In genomic region chr3:103683234-103683965, GRCm38 (mm10) we compare ENCODE assay signal across 9 mouse cellular contexts. TPM values are rescaled to one million over a fixed set of nuclear protein-coding genes. Genes with fewer than 3 reads are reported as not detected.
DNase-seq lines count a peak whose midpoint lies in the region; ATAC-seq and TF ChIP-seq lines count a peak whose summit lies in the region.
"Had no signal": no experiment of that assay in that cellular context is flagged by ENCODE, and none has a peak within 500 bp of the region (broad histone marks: within the 10 kb centered on the region; RNA-seq: fewer than 3 reads in every experiment).

No protein-coding gene starts in this region.

- WGBS in heart, embryonic 15.5 days = 11% methylated on average over 21 of the region's 21 CpGs
- WGBS in limb, embryonic 14.5 days = 2% methylated on average over 21 of the region's 21 CpGs

- no peak for DNase-seq in heart, postnatal 25 days (ENCODE audit: low spot score)
- DNase-seq in adrenal gland, adult 8-10 months = peak; percentile 13
- no peak for DNase-seq in limb, embryonic 14.5 days (ENCODE audit: low spot score)
- peak; percentile 69 for DNase-seq in telencephalon, adult 2 months (ENCODE audit: low read depth, low spot score)
- DNase-seq in lung, postnatal 14 days = no peak
- DNase-seq in gastrocnemius, postnatal 25 days = no peak

- H3K9ac ChIP-seq in heart, embryonic 15.5 days = no peak overlapping the region
- H3K9ac ChIP-seq in limb, embryonic 14.5 days (ENCODE audit: low read depth, low read length, severe bottlenecking) = peak overlapping the region; percentile 21; the same call in 1 of the 2 replicates

- H3K4me2 ChIP-seq in heart, embryonic 15.5 days = peak overlapping the region; percentile 40
- peak overlapping the region; percentile 20; the same call in 1 of the 2 replicates for H3K4me2 ChIP-seq in limb, embryonic 14.5 days (replicated peaks; ENCODE audit: low read depth, low read length, severe bottlenecking)

- no peaks in the 10 kb centered on the region for H3K36me3 ChIP-seq in heart, embryonic 15.5 days
- H3K36me3 ChIP-seq in limb, embryonic 14.5 days (ENCODE audit: control insufficient read depth, insufficient read depth, low read length) = no peaks in the 10 kb centered on the region

- no peak for ATAC-seq in heart, embryonic 15.5 days (replicated peaks; ENCODE audit: insufficient number of reproducible peaks, insufficient read depth, low FRiP score, low read depth)
- ATAC-seq in frontal cortex, adult (ENCODE audit: low TSS enrichment) = peak; percentile 96
- no peak for ATAC-seq in limb, embryonic 14.5 days (ENCODE audit: low FRiP score, low read depth)

- H3K9me3 ChIP-seq in heart, embryonic 15.5 days (replicated peaks) = no peaks in the 10 kb centered on the region
- no peaks in the 10 kb centered on the region for H3K9me3 ChIP-seq in limb, embryonic 14.5 days (ENCODE audit: control insufficient read depth, low read length)

- H3K27ac ChIP-seq in heart, embryonic 15.5 days = no peak overlapping the region
- H3K27ac ChIP-seq in limb, embryonic 14.5 days (replicated peaks; ENCODE audit: low read depth, low read length) = no peak overlapping the region

- peaks cover 5% of the 10 kb centered on the region; the same call in 1 of the 2 replicates for H3K4me1 ChIP-seq in heart, embryonic 15.5 days (replicated peaks)
- peaks cover 7% of the 10 kb centered on the region; the same call in 1 of the 2 replicates for H3K4me1 ChIP-seq in limb, embryonic 14.5 days (ENCODE audit: control insufficient read depth, insufficient read depth, low read length)

- TF ChIP-seq POLR2A in limb, embryonic 14.5 days (IDR thresholded peaks at IDR 0.05; ENCODE audit: borderline replicate concordance, extremely low read depth, insufficient read depth, insufficient read length) = no peak

- H3K27me3 ChIP-seq in heart, embryonic 15.5 days = 0 out of 2 replicates have a peak, but pooled peaks cover 4% of the 10 kb centered on the region
- no peaks in the 10 kb centered on the region for H3K27me3 ChIP-seq in limb, embryonic 14.5 days (ENCODE audit: control insufficient read depth, insufficient read depth, low read length)

- intact Hi-C loops in heart, postnatal 25 days (cut with DNase I) = no loop called here

- H3K4me3 ChIP-seq in heart, embryonic 15.5 days = no peak overlapping the region
- no peak overlapping the region for H3K4me3 ChIP-seq in limb, embryonic 14.5 days (replicated peaks; ENCODE audit: low read length)

RNA-seq across cellular contexts. Expression of gene Atg4a-ps, which starts 37.5 kb away (rescaled TPM):
- polyA plus RNA-seq in heart, embryonic 15.5 days (2015; fragmentation: Nextera tagmentation; extraction: Ambion mirVana) = 0.10 and 0.29 TPM in 2 replicates
- 1 to 10 TPM in 1 of 2 experiments, not detected in 1; 1.8 TPM for total RNA-seq in heart, postnatal 25 days (2021)
- total RNA-seq in adrenal gland, adult 8-10 months (2022) = 1 to 10 TPM in 2 of 4 experiments, under 1 TPM in 2; 0.18 to 3.2 (median 1.4) TPM
- polyA plus RNA-seq in limb, embryonic 14.5 days (2012; rRNA removed) = 0.11 and 0.14 TPM in 2 replicates
- 0.36 TPM in 1 of 2 replicates, not detected in the other for polyA plus RNA-seq in limb, embryonic 14.5 days (2014; fragmentation: Nextera tagmentation; extraction: Ambion mirVana)
- 1 to 10 TPM in 1 of 2 experiments, not detected in 1; 4.3 TPM for total RNA-seq in gastrocnemius, postnatal 25 days (2021)
- polyA plus RNA-seq: liver, adult 2 months had no signal

RNA-seq across cellular contexts. Expression of gene Olfml3, which starts 54.4 kb away (rescaled TPM):
- 19.5 and 29.9 TPM in 2 replicates for polyA plus RNA-seq in heart, embryonic 15.5 days (2015; fragmentation: Nextera tagmentation; extraction: Ambion mirVana)
- total RNA-seq in heart, postnatal 25 days (2021) = 1 to 10 TPM; 5.4 to 5.7 TPM
- 10 to 100 TPM; 14.4 to 25.6 (median 20.0) TPM for total RNA-seq in adrenal gland, adult 8-10 months (2022)
- polyA plus RNA-seq in limb, embryonic 14.5 days (2012; rRNA removed) = 52.0 and 58.1 TPM in 2 replicates
- polyA plus RNA-seq in limb, embryonic 14.5 days (2014; fragmentation: Nextera tagmentation; extraction: Ambion mirVana) = 82.5 and 88.0 TPM in 2 replicates
- 1 to 10 TPM; 5.2 TPM for total RNA-seq in gastrocnemius, postnatal 25 days (2021)

RNA-seq across cellular contexts. Expression of gene Gm10964, which starts 55.8 kb away (rescaled TPM):
- polyA plus RNA-seq in heart, embryonic 15.5 days (2015; fragmentation: Nextera tagmentation; extraction: Ambion mirVana) = not detected in 2 replicates
- not detected for total RNA-seq in heart, postnatal 25 days (2021)
- not detected for total RNA-seq in adrenal gland, adult 8-10 months (2022)
- polyA plus RNA-seq in limb, embryonic 14.5 days (2012; rRNA removed) = not detected in 2 replicates
- not detected in 2 replicates for polyA plus RNA-seq in limb, embryonic 14.5 days (2014; fragmentation: Nextera tagmentation; extraction: Ambion mirVana)
- total RNA-seq in gastrocnemius, postnatal 25 days (2021) = not detected
- total RNA-seq: liver, adult 2 months had no signal
- polyA plus RNA-seq: liver, adult 2 months had no signal

Comparison
In these comparisons a context has a peak if more than half of its experiments do, and no peak if none do; other contexts are left out.
1. DNase-seq: peak in adrenal gland, adult 8-10 months (single experiment) and telencephalon, adult 2 months (single experiment); none in heart, postnatal 25 days (single experiment), limb, embryonic 14.5 days (single experiment), lung, postnatal 14 days (single experiment) and gastrocnemius, postnatal 25 days (single experiment).